Mouse (Mus musculus): ENCODE results near the gene Acad10.
"Not testable (repeated sequence)": the region's sequence is repeated elsewhere in the genome, so short reads cannot be mapped to it uniquely, and the experiment has no call there.

Acad10 gene

DNA sequence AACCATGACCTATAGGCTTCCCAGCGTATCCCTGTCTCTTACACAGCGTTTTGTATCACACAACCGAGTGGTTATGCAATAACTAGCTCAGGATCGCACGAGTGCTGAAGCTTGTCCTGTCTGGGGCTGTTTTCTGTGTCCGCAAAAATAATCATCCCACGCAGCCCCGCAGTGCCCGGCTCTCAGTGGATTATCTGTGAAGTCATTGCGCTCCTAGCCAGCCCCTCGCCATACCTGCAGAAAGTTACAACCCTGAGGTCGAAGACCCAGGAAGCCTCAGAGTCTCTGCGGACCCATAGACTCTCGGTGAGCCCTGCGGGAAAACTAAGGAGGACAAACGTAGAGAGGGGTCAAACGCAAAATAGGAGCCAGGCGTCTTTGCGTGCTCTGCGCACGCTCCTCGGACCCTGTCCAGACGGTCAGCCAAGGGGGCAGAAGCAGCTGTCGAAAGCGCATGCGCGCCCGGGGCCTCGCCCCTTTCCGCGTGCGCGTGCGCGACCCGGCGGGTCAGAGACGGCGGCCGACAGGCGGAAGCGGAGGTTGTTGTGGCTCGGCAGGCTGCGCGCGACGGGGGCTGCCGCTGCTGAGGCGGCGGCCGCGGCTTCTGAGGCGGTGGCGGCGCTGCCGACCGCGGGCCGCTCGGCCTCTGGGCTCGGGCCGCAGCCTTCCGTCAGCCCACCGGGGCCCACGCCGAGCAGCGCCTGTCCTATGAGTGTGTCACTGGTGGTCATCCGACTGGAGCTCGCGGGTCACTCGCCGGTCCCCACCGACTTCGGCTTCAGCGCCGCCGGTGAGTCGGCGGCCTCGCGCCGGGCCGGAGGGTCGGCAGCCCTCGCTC is at the start of gene Acad10, which contains the start of gene Brap:
TSS of gene Acad10 (minus strand) at position 456 of the 838 bp plus-strand sequence.
TSS of gene Brap (plus strand) at position 505 of the 838 bp plus-strand sequence.
- peak; percentile 93 to 94 for DNase-seq

DNA sequence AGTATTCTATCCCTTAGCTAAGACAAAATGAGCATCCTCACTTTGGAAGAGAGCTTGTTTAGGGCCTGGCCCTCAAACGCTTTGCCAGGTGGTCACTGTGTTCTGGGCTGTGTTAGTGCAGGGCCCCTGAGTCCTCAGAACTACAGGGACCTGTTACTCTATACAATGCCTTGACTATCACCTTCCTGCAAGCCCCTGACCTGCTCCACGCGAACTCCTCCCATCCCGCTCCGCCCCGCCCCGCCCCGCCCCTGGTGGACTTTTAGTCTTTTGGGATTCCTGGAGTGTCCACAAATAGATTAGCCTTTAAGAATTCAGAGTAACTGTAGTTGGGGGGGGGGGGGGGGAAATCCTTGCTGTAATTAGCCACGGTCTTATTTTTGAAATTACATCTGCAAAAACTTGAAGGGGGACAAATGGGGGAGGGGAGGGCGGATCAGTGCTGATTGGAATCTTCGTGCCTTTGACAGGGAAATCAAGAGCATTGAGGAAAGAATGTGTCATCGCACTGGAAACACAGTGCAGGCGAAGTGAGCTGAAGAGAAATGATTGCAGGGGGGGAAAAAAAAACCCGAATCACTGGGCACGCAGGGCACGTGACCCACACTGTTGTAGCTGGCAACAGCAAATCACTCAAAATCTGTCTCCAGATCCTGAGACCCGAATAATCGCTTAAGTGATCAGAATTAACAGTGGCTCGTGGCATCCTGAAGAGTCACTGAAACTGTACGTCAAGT is 44.4 kb upstream of the Acad10 start:
- no peak for DNase-seq

GRCm38 (mm10) chr5:121703341-121703740 is 43.0 kb upstream of the Acad10 start:
- no peak for DNase-seq

DNA sequence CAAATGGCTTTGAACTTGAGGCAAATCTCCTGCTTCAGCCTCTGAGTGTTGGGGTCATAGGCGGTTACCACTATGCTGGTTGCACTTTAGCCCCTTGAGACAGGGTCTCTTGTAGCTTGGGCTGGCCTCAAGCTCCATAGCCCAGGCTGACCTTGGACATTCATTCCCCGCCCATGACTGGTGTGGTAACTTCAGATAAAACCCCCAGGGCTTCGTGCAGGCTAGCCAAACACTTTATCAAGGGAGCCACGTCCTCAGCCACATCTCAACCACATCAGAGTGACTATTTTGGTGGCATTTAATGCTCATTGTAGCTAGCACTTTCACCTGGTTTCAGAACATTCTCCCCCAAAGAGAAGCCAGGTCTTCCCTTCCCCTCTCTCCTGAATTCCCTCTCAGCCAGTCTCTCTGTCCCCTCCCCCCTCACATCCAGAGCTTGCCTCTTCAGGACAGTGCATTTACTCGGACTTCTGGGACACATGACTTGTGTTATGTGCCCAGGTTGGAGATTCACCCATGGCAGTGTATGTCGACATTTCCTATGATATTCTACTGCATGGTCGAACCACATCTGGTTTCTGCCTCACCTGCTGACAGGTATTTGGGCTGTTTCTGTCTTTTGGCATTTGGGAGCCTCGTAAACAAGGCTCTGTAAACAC is 40.9 kb upstream of the Acad10 start:
- no peak for DNase-seq

GRCm38 (mm10) chr5:121700496-121700895 is 40.2 kb upstream of the Acad10 start:
- no peak for DNase-seq

GRCm38 (mm10) chr5:121699891-121700290 is 39.6 kb upstream of the Acad10 start:
- no peak for DNase-seq

GRCm38 (mm10) chr5:121696761-121697160 is 36.4 kb upstream of the Acad10 start:
- DNase-seq, result no peak

DNA sequence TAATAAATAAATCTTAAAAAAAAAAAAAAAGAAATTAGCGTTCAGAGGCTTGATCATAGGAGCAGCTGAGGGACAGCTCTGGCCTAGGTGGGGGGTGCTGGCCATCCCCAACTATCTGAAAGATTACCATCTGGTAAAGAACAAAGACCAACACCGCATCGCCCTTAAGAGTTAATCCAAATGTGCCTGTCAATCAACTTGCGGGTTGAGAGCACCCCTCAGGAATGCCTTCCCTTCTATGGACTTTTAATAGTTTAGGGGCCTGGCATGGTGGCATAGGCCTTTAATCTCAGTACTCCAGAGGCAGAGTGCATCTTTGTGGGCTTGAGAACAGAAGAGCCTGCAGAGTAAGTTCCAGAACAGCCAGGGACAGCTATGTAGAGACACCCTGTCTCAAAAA is 32.6 kb upstream of the Acad10 start:
- DNase-seq, result no peak

GRCm38 (mm10) chr5:121691436-121691835 is 31.1 kb upstream of the Acad10 start:
- not testable (repeated sequence) for DNase-seq

GRCm38 (mm10) chr5:121690482-121691211 is 30.3 kb upstream of the Acad10 start:
- DNase-seq, result no peak

DNA sequence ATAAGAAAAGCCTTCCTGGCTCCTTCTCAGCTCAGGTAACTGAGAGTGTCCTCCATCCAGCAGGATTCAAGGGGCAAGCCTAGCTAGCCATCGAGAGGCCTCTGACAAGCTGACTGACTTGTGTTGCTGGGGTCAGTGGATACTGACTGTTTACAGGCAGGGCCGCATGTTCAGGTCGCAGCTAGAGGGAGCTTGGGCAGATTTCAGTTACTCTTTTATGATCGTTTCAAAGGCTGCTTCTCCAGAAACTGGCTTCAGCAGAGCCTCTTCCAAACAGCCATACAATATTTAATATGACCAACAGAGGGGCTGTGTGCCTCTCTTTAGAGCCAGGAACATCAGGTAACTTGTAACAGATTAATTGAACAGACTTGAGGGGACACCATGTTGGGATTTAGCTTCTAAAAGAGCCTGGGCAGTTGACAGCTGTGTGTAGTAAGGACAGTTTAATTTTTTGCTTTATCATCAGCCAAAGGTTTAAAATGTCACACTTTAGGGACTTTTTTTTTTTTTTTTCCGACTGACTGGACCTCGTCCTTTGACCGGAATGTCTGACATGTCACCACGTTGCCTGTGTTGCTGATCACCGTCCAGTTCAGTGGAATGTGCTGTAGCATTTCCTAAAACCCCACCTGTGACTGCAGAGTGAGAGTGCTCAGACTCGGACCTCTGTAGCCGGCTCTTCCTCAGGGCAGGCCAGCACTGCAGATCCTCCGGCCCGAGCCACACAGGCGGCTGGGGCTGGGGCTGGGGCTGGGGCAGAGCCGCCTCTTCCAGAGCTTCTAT is 26.0 kb upstream of the Acad10 start:
- DNase-seq, result no peak

DNA sequence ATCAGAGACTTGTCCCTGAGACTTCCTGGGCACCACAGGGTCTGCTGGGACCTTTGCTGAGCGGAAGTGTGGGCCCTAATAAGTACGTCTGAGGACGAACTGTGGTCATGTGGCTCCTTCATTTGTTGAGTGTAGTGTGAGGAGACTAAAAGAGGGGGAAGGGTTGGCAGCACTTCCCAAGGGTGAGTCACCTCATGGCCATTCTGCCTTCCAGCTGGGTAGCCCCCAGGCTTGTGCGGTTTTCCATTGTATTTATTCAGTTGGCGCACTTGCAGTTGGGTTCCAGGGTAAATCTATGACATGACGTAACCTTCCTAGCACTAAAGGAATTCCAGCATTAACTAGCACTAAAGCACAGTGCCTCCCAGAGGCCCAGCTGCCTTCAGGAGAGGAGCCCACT is 25.2 kb upstream of the Acad10 start:
- no peak for DNase-seq

- no peak for DNase-seq
Observed at GRCm38 (mm10) chr5:121682250-121682649, 21.9 kb upstream of the Acad10 start.

DNA sequence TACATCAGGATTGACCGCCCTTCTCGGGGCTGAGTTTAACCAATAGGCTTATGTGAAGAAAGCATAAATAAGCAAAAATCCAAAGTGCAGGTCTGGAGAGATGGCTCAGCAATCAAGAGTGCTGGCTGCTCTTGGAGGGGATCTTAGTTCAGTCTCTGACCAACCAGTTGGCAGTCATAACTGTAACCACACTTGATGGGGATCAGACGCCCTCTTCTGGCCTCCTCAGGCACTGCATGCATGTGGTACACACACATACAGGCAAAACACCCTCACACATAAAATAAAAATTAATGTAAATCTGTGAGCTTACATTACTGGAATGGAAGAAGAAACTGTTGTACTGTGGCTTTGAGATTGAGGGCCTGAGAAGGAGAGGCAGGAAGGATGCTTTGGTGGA is 10.1 kb upstream of the Acad10 start:
- peak; percentile 31 for DNase-seq

GRCm38 (mm10) chr5:121668411-121668810 is 8.1 kb upstream of the Acad10 start:
- no peak for DNase-seq

DNA sequence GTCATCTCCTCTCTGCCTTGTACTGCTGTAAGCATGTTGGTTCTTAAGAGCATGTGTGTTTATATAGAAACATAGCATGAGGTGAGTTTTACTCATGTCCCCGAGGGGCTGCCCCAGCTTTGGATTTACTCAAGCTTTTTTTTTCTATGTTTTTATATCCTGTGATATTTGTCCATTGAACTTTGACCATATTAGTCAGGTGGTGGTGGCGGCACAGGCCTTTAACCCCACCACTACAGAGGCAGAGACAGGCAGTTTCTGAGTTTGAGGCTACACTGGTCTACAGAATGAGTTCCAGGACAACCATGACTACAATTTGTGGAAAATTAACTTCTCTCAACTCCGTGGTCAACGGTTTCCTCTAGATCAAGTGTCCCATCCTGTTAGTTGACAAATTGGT is 6.8 kb upstream of the Acad10 start:
- no peak for DNase-seq

- DNase-seq, result no peak
Observed at GRCm38 (mm10) chr5:121664971-121665370, 4.7 kb upstream of the Acad10 start.

- no peak for DNase-seq
Observed at GRCm38 (mm10) chr5:121664078-121664477, 3.8 kb upstream of the Acad10 start.

DNA sequence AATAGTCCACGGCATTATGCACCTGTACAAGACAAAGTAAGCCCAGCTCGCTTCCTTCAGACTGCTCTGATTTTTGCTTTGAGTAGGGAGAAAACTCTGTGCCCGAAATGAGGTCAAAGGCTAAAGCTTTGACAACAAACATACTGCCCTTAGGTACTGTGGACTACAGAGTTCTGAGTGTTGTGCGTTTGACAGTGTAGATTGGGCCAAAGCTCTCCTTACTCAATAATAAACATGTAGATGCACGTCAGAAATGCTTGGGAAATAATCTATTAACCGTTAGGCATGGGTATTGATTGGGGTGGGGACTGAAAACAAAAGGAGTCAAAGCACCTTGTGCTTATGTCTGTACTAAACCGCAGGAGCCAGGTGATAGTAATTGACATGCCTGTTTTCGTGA is 3.1 kb upstream of the Acad10 start:
- no peak for DNase-seq

DNA sequence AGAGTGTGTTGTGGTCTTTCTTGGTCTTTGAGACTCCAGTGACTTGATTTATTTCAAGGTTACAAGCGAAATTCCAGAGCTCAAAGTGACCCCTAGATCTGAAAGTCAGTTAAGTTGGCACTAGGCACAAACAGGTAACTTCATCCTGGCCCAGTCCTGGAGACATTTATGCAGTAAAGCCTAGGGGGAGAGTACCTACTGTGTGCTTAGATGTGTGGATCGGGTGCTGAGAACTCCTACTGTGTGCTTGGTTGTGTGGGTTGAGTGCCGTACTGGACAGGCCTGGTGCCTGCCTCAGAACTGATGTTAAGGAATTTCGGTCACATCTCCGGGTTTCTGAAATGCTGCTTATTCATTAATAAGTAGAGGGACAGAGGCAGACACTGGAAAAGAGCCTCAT is 1.2 kb upstream of the Acad10 start:
- no peak for DNase-seq

GRCm38 (mm10) chr5:121660897-121661254 is 562 bp upstream of the Acad10 start:
- peak in 1 of 2 experiments; percentile 30 for DNase-seq

GRCm38 (mm10) chr5:121657656-121658055 is 2.7 kb downstream of the Acad10 start:
- DNase-seq, result not testable (repeated sequence)

Data from thymus, postnatal 36 days (tissue).